Mouse (Mus musculus): ENCODE results near the gene Mms19. TPM values are rescaled to one million over a fixed set of nuclear protein-coding genes. Genes with fewer than 3 reads are reported as not detected.

The Mms19 gene
- polyA plus RNA-seq, 1 experiment, result 9.6 TPM

GRCm38 (mm10) chr19:42006568-42006967 lies 25.6 kb upstream of the Mms19 start:
- Histone ChIP-seq H3K4me3 (ENCODE audit: insufficient read depth, low read depth, low read length) (no peak overlapping the region), H3K4me1 (ENCODE audit: control insufficient read depth, insufficient read depth, insufficient read length, low read length) (peaks cover 32% of the 10 kb centered on the region), H3K27ac (replicated peaks; ENCODE audit: low read depth, low read length) (no peak overlapping the region)

GRCm38 (mm10) chr19:42005616-42006015 lies 24.7 kb upstream of the Mms19 start:
- Histone ChIP-seq H3K4me3 (ENCODE audit: insufficient read depth, low read depth, low read length) (no peak overlapping the region), H3K27ac (replicated peaks; ENCODE audit: low read depth, low read length) (peak overlapping the region; percentile 36; the same call in 1 of the 2 replicates), H3K4me1 (ENCODE audit: control insufficient read depth, insufficient read depth, insufficient read length, low read length) (peaks cover 42% of the 10 kb centered on the region)

GRCm38 (mm10) chr19:42004258-42004657 lies 23.3 kb upstream of the Mms19 start:
- Histone ChIP-seq H3K4me1 (ENCODE audit: control insufficient read depth, insufficient read depth, insufficient read length, low read length) (peaks cover 51% of the 10 kb centered on the region), H3K27ac (replicated peaks; ENCODE audit: low read depth, low read length) (no peak overlapping the region), H3K4me3 (ENCODE audit: insufficient read depth, low read depth, low read length) (no peak overlapping the region)

GRCm38 (mm10) chr19:42001253-42001980 lies 20.5 kb upstream of the Mms19 start:
- H3K27ac ChIP-seq (replicated peaks; ENCODE audit: low read depth, low read length), result peak overlapping the region; percentile 75
- peaks cover 40% of the 10 kb centered on the region for H3K4me1 ChIP-seq (ENCODE audit: control insufficient read depth, insufficient read depth, insufficient read length, low read length)
- no peak overlapping the region for H3K4me3 ChIP-seq (ENCODE audit: insufficient read depth, low read depth, low read length)

- H3K4me1 ChIP-seq (ENCODE audit: control insufficient read depth, insufficient read depth, insufficient read length, low read length), result peaks cover 35% of the 10 kb centered on the region
- H3K4me3 ChIP-seq (ENCODE audit: insufficient read depth, low read depth, low read length), result no peak overlapping the region
- peak overlapping the region; percentile 75 for H3K27ac ChIP-seq (replicated peaks; ENCODE audit: low read depth, low read length)
Observed at GRCm38 (mm10) chr19:42000446-42000958, 19.5 kb upstream of the Mms19 start.

- peak overlapping the region; percentile 75 for H3K27ac ChIP-seq (replicated peaks; ENCODE audit: low read depth, low read length)
- H3K4me1 ChIP-seq (ENCODE audit: control insufficient read depth, insufficient read depth, insufficient read length, low read length), result peaks cover 30% of the 10 kb centered on the region
- H3K4me3 ChIP-seq (ENCODE audit: insufficient read depth, low read depth, low read length), result no peak overlapping the region
Observed at GRCm38 (mm10) chr19:41999688-42000283, 18.8 kb upstream of the Mms19 start.

- H3K4me1 ChIP-seq (ENCODE audit: control insufficient read depth, insufficient read depth, insufficient read length, low read length), result peaks cover 27% of the 10 kb centered on the region
- peak overlapping the region; percentile 75 for H3K27ac ChIP-seq (replicated peaks; ENCODE audit: low read depth, low read length)
- no peak overlapping the region for H3K4me3 ChIP-seq (ENCODE audit: insufficient read depth, low read depth, low read length)
Observed at GRCm38 (mm10) chr19:41998770-41999548, 18.0 kb upstream of the Mms19 start.

- H3K27ac ChIP-seq (replicated peaks; ENCODE audit: low read depth, low read length), result no peak overlapping the region
- H3K4me1 ChIP-seq (ENCODE audit: control insufficient read depth, insufficient read depth, insufficient read length, low read length), result peaks cover 33% of the 10 kb centered on the region
- H3K4me3 ChIP-seq (ENCODE audit: insufficient read depth, low read depth, low read length), result no peak overlapping the region
Observed at GRCm38 (mm10) chr19:41997090-41997489, 16.1 kb upstream of the Mms19 start.

GRCm38 (mm10) chr19:41995483-41995882 lies 14.5 kb upstream of the Mms19 start:
- peaks cover 24% of the 10 kb centered on the region; the same call in 1 of the 2 replicates for H3K4me1 ChIP-seq (ENCODE audit: control insufficient read depth, insufficient read depth, insufficient read length, low read length)
- H3K4me3 ChIP-seq (ENCODE audit: insufficient read depth, low read depth, low read length), result no peak overlapping the region
- no peak overlapping the region for H3K27ac ChIP-seq (replicated peaks; ENCODE audit: low read depth, low read length)

- peaks cover 17% of the 10 kb centered on the region for H3K4me1 ChIP-seq (ENCODE audit: control insufficient read depth, insufficient read depth, insufficient read length, low read length)
- H3K4me3 ChIP-seq (ENCODE audit: insufficient read depth, low read depth, low read length), result no peak overlapping the region
- H3K27ac ChIP-seq (replicated peaks; ENCODE audit: low read depth, low read length), result no peak overlapping the region
Observed at GRCm38 (mm10) chr19:41994023-41994422, 13.1 kb upstream of the Mms19 start.

- no peak overlapping the region for H3K4me3 ChIP-seq (ENCODE audit: insufficient read depth, low read depth, low read length)
- H3K27ac ChIP-seq (replicated peaks; ENCODE audit: low read depth, low read length), result no peak overlapping the region
- H3K4me1 ChIP-seq (ENCODE audit: control insufficient read depth, insufficient read depth, insufficient read length, low read length), result peaks cover 14% of the 10 kb centered on the region
Observed at GRCm38 (mm10) chr19:41993484-41993883, 12.5 kb upstream of the Mms19 start.

- no peak overlapping the region for H3K27ac ChIP-seq (replicated peaks; ENCODE audit: low read depth, low read length)
Observed at GRCm38 (mm10) chr19:41992971-41993370, 12.0 kb upstream of the Mms19 start.

GRCm38 (mm10) chr19:41991926-41992477 lies 11.0 kb upstream of the Mms19 start:
- 0 out of 2 replicates have a peak overlapping the region, but pooled peaks have one; percentile 23 for H3K27ac ChIP-seq (replicated peaks; ENCODE audit: low read depth, low read length)
- H3K4me3 ChIP-seq (ENCODE audit: insufficient read depth, low read depth, low read length), result no peak overlapping the region
- H3K4me1 ChIP-seq (ENCODE audit: control insufficient read depth, insufficient read depth, insufficient read length, low read length), result peaks cover 15% of the 10 kb centered on the region

More at GRCm38 (mm10) chr19:41992971-41993370, 12.0 kb upstream of the Mms19 start:
- no peak overlapping the region for H3K4me3 ChIP-seq (ENCODE audit: insufficient read depth, low read depth, low read length)
- peaks cover 15% of the 10 kb centered on the region for H3K4me1 ChIP-seq (ENCODE audit: control insufficient read depth, insufficient read depth, insufficient read length, low read length)

GRCm38 (mm10) chr19:41989810-41990209 lies 8.9 kb upstream of the Mms19 start:
- Histone ChIP-seq H3K27ac (replicated peaks; ENCODE audit: low read depth, low read length) (peak overlapping the region; percentile 38; the same call in 1 of the 2 replicates), H3K4me1 (ENCODE audit: control insufficient read depth, insufficient read depth, insufficient read length, low read length) (peaks cover 15% of the 10 kb centered on the region), H3K4me3 (ENCODE audit: insufficient read depth, low read depth, low read length) (no peak overlapping the region)

- H3K27ac ChIP-seq (replicated peaks; ENCODE audit: low read depth, low read length), result no peak overlapping the region
- peaks cover 9% of the 10 kb centered on the region; the same call in 1 of the 2 replicates for H3K4me1 ChIP-seq (ENCODE audit: control insufficient read depth, insufficient read depth, insufficient read length, low read length)
- H3K4me3 ChIP-seq (ENCODE audit: insufficient read depth, low read depth, low read length), result no peak overlapping the region
Observed at GRCm38 (mm10) chr19:41987206-41987605, 6.2 kb upstream of the Mms19 start.
